Mouse (Mus musculus) midbrain, embryonic 13.5 days (tissue): ENCODE results near the gene Dnah12. TPM values are rescaled to one million over a fixed set of nuclear protein-coding genes. Genes with fewer than 3 reads are reported as not detected.
"Not testable (repeated sequence)": the region's sequence is repeated elsewhere in the genome, so short reads cannot be mapped to it uniquely, and the experiment has no call there.

ENCODE experiments used
- ATAC-seq: fragments of 200-750 bp; cut with Nextera tagmentation; 2 replicates; pipeline ENCODE4 v1.8.0; 2017; ENCODE audit warnings: mild to moderate bottlenecking, moderate TSS enrichment, moderate library complexity
- H3K27ac ChIP-seq: fragments of 300-500 bp; sonication (generic); 2 replicates; pipeline ENCODE4 v1.5.1; 2015; ENCODE audit warnings: inconsistent platforms, mild to moderate bottlenecking, moderate library complexity
- H3K27me3 ChIP-seq: fragments of 300-500 bp; sonication (generic); 2 replicates; pipeline ENCODE4 v1.6.1; 2015; ENCODE audit warnings: mild to moderate bottlenecking, inconsistent platforms
- H3K36me3 ChIP-seq: fragments of 300-500 bp; sonication (generic); 2 replicates; pipeline ENCODE4 v1.6.1; 2015; ENCODE audit warnings: mild to moderate bottlenecking, inconsistent platforms
- H3K4me1 ChIP-seq: fragments of 300-500 bp; sonication (generic); replicated peaks from 2 replicates; pipeline ENCODE4 v1.6.1; 2015; ENCODE audit warnings: inconsistent platforms
- H3K4me2 ChIP-seq: fragments of 300-500 bp; sonication (generic); replicated peaks from 2 replicates; pipeline ENCODE4 v1.6.1; 2015; ENCODE audit warnings: moderate library complexity, mild to moderate bottlenecking, inconsistent platforms
- H3K4me3 ChIP-seq: fragments of 300-500 bp; sonication (generic); replicated peaks from 2 replicates; pipeline ENCODE4 v1.5.1; 2015; ENCODE audit warnings: mild to moderate bottlenecking, inconsistent platforms
- H3K9ac ChIP-seq: fragments of 300-500 bp; sonication (generic); replicated peaks from 2 replicates; pipeline ENCODE4 v1.6.1; 2015; ENCODE audit warnings: mild to moderate bottlenecking, inconsistent platforms
- H3K9me3 ChIP-seq: fragments of 300-500 bp; sonication (generic); 2 replicates; pipeline ENCODE4 v1.6.1; 2016; ENCODE audit warnings: mild to moderate bottlenecking, inconsistent platforms
- WGBS: fragments of 180-500 bp; shearing (Covaris S2); methylation state at CpG from one replicate; pipeline ENCODE4 v1.1.7; 2015; 5-methylcytosine and 5-hydroxymethylcytosine counted together
- polyA plus RNA-seq: library from polyadenylated mRNA; unstranded; fragments of >200 nt; fragmentation: Nextera tagmentation; extraction: Ambion mirVana; gene quantifications from 2 replicates; pipeline ENCODE4 v1.2.1, GENCODE M21; 2015

The Dnah12 gene
- polyA plus RNA-seq, 1 experiment from 2014 or later, result 0.05 TPM

- Histone ChIP-seq H3K27me3 (no peaks in the 10 kb centered on the region), H3K4me3 (peak within 1 kb of the TSS; percentile 98), H3K4me2 (peak within 1 kb of the TSS; percentile 100), H3K9me3 (no peaks in the 10 kb centered on the region), H3K36me3 (peaks cover 13% of the 10 kb centered on the region), H3K27ac (peak within 1 kb of the TSS; percentile 85), H3K9ac (peak within 1 kb of the TSS; percentile 93), H3K4me1 (peaks cover 38% of the 10 kb centered on the region)
- under 1% methylated on average over 70 of the region's 70 CpGs for WGBS
- ATAC-seq, result peak; percentile 94
These were observed 23.6 kb upstream of the Dnah12 start, which contains the start of gene Pde12 for GRCm38 (mm10) chr14:26669292-26670073. Pde12 (minus strand) TSS chr14:26669883.

DNA sequence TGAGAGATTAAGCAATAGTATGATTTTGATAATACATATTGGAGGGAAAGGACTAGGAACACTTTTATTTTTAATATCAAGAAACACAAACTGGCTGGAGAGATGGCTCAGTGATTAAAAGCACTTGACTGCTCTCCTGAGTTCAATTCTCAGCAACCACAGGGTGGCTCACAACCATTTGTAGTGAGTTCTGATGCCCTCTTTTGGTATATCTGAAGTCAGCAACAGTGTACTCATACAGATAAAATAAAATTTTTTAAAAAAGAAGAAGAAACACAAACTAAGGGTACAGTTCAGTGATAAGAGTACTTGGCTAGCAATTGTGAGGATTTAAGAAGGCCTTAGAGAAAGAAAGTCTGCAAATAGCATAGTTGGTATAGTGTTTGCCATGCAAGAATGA lies 22.1 kb upstream of the Dnah12 start:
- peaks cover 3% of the 10 kb centered on the region; the same call in 1 of the 2 replicates for H3K27me3 ChIP-seq
- H3K4me2 ChIP-seq, result peak overlapping the region; percentile 100; the same call in 1 of the 2 replicates
- H3K4me3 ChIP-seq, result peak overlapping the region; percentile 98; the same call in 1 of the 2 replicates
- no peak overlapping the region for H3K9ac ChIP-seq
- H3K4me1 ChIP-seq, result peaks cover 36% of the 10 kb centered on the region
- no peak for ATAC-seq
- H3K9me3 ChIP-seq, result no peaks in the 10 kb centered on the region
- no peak overlapping the region for H3K27ac ChIP-seq
- peaks cover 2% of the 10 kb centered on the region for H3K36me3 ChIP-seq

DNA sequence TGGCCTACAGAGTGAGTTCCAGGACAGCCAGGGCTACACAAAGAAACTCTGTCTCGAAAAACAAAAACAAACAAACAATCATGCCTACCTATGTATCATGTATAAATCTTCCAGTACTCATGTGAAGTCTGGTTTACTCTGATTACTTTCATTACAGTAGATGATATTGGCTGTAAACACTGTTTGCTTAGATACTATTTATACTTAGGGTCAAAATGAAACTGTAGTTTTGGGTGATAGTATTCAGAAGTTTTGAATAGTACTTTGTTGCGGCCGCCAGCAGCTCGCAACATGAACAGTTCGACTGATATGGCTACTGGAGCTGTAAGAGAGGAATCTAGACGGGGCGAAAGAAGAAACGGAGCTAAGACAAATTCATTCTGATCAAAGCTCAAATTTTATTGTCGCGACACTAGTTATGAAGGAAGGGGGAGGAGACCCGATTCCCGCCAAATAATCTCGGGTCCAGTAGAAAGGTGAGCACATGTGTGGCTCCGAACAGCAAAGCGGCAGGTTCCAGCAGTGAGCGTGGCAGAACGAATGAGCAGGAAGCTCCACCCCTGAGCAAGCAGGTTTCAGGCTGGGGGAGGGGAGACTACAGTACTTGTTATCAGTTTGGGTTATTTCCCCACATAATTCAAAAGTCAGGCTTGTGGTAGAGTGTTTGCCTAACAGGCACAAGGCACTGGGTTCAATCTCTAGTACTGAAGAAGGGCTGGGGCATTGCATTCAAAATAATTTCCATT lies 21.0 kb upstream of the Dnah12 start:
- WGBS, result 72% methylated on average over 17 of the region's 17 CpGs
- not testable (repeated sequence) for H3K27me3 ChIP-seq, H3K9ac ChIP-seq, H3K4me2 ChIP-seq, H3K9me3 ChIP-seq, H3K4me3 ChIP-seq, H3K27ac ChIP-seq, H3K36me3 ChIP-seq, ATAC-seq
- H3K4me1 ChIP-seq, result peaks cover 25% of the 10 kb centered on the region

DNA sequence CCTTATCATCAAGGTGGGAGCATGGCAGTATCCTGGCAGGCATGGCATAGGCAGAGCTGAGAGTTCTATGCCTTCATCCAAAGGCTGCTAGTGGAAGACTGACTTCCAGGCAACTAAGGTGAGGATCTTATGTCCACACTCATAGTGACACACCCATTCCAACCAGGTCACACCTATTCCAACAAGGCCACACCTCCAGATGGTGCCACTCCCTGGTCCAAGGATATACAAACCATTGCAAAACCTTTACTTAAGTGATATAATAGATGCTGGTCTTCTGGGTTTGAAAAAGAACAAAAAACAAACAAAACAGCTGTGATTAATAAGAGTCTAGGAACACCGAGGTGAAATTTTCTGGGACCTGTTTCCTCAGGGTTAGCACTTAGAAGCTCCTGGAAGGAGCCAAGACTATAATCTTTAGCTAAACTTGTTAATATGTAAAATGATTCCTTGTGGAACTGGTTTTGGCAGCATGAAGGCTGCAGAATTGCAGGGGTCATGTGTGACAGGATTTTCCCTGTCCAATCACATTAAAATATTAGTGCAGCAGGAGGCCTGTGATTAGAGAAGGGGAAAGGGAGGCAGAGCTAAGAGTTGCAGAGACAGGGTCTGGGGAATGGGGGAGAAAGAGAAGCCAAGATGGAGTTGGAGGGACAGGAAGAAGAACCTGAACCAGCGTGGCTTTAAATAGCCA lies 18.5 kb upstream of the Dnah12 start:
- H3K27ac ChIP-seq, H3K4me3 ChIP-seq, H3K36me3 ChIP-seq, ATAC-seq, H3K27me3 ChIP-seq, H3K9me3 ChIP-seq, H3K4me2 ChIP-seq, H3K9ac ChIP-seq, H3K4me1 ChIP-seq: not testable (repeated sequence)
- 93% methylated on average over 2 of the region's 2 CpGs for WGBS

DNA sequence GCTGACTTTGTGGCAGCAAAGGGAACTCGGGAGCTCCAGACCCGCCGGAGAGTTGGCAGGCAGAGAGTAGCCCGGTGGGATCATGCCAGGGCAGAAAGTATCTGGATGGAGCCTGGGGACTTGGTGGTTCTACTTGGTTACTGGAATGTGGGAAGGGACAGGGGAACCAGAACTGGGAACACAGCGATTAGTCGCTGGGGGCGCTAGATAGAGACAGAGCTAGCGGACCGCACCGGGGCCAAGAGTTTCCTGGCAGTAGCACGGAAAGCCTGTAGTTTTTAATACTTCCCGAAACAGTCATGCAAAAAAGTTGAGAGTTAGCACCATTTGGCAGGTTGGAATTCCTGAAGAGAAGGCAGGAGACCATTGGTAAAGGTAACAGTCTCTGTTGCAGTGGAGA lies 17.7 kb upstream of the Dnah12 start:
- H3K9ac ChIP-seq, result no peak overlapping the region
- no peak overlapping the region for H3K4me2 ChIP-seq
- no peaks in the 10 kb centered on the region for H3K36me3 ChIP-seq
- peaks cover 4% of the 10 kb centered on the region; the same call in 1 of the 2 replicates for H3K27me3 ChIP-seq
- no peaks in the 10 kb centered on the region for H3K9me3 ChIP-seq
- 25% methylated on average over 12 of the region's 12 CpGs for WGBS
- no peak overlapping the region for H3K4me3 ChIP-seq
- peaks cover 6% of the 10 kb centered on the region for H3K4me1 ChIP-seq
- ATAC-seq, result no peak
- no peak overlapping the region for H3K27ac ChIP-seq

GRCm38 (mm10) chr14:26675791-26676190 lies 17.3 kb upstream of the Dnah12 start:
- Histone ChIP-seq H3K4me3 (no peak overlapping the region), H3K27ac (no peak overlapping the region), H3K9ac (no peak overlapping the region), H3K27me3 (peaks cover 4% of the 10 kb centered on the region; the same call in 1 of the 2 replicates), H3K9me3 (no peaks in the 10 kb centered on the region), H3K4me1 (peaks cover 2% of the 10 kb centered on the region; the same call in 1 of the 2 replicates), H3K4me2 (no peak overlapping the region), H3K36me3 (no peaks in the 10 kb centered on the region)
- ATAC-seq, result no peak
- 86% methylated on average over 5 of the region's 5 CpGs for WGBS

GRCm38 (mm10) chr14:26690727-26691126 lies 2.3 kb upstream of the Dnah12 start:
- ATAC-seq, result no peak
- Histone ChIP-seq H3K27me3 (no peaks in the 10 kb centered on the region), H3K36me3 (no peaks in the 10 kb centered on the region), H3K4me3 (no peak overlapping the region), H3K9me3 (no peaks in the 10 kb centered on the region), H3K4me1 (no peaks in the 10 kb centered on the region), H3K4me2 (no peak overlapping the region), H3K27ac (no peak overlapping the region), H3K9ac (no peak overlapping the region)
- 70% methylated on average over 2 of the region's 2 CpGs for WGBS

- Histone ChIP-seq H3K27ac (no peak overlapping the region), H3K4me1 (no peaks in the 10 kb centered on the region), H3K4me2 (no peak overlapping the region), H3K36me3 (no peaks in the 10 kb centered on the region), H3K27me3 (no peaks in the 10 kb centered on the region), H3K4me3 (no peak overlapping the region), H3K9ac (no peak overlapping the region), H3K9me3 (no peaks in the 10 kb centered on the region)
- 71% methylated on average over 2 of the region's 2 CpGs for WGBS
- no peak for ATAC-seq
These were observed 1.7 kb upstream of the Dnah12 start for GRCm38 (mm10) chr14:26691363-26691762.

GRCm38 (mm10) chr14:26697912-26698311 lies 4.8 kb downstream of the Dnah12 start:
- Histone ChIP-seq H3K9me3 (no peaks in the 10 kb centered on the region), H3K4me3 (no peak overlapping the region), H3K9ac (no peak overlapping the region), H3K27ac (no peak overlapping the region), H3K4me2 (no peak overlapping the region), H3K4me1 (no peaks in the 10 kb centered on the region), H3K27me3 (no peaks in the 10 kb centered on the region), H3K36me3 (no peaks in the 10 kb centered on the region)
- no peak for ATAC-seq

DNA sequence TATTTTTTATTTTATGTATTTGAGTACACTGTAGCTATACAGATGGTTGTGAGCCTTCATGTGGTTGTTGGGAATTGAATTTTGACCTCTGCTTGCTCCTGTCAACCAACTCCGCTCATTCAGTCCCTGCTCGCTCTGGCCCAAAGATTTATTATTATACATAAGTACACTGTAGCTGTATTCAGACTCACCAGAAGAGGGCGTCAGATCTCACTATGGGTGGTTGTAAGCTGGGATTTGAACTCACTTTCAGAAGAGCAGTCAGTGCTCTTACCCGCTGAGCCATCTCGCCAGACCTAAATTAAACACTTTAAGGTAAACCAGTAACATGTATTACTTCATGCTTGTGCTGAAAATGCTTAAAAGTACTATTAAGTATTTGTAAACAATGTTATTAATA lies 12.2 kb downstream of the Dnah12 start:
- not testable (repeated sequence) for H3K36me3 ChIP-seq, H3K27me3 ChIP-seq, H3K4me3 ChIP-seq, H3K9ac ChIP-seq, H3K4me1 ChIP-seq, H3K27ac ChIP-seq, ATAC-seq, H3K9me3 ChIP-seq, H3K4me2 ChIP-seq
- 91% methylated on average over 5 of the region's 5 CpGs for WGBS

- not testable (repeated sequence) for H3K27me3 ChIP-seq, ATAC-seq, H3K4me1 ChIP-seq, H3K36me3 ChIP-seq, H3K9ac ChIP-seq, H3K4me3 ChIP-seq, H3K9me3 ChIP-seq, H3K27ac ChIP-seq, H3K4me2 ChIP-seq
- 69% methylated on average over 2 of the region's 2 CpGs for WGBS
These were observed 26.6 kb downstream of the Dnah12 start for GRCm38 (mm10) chr14:26719696-26720095.

DNA sequence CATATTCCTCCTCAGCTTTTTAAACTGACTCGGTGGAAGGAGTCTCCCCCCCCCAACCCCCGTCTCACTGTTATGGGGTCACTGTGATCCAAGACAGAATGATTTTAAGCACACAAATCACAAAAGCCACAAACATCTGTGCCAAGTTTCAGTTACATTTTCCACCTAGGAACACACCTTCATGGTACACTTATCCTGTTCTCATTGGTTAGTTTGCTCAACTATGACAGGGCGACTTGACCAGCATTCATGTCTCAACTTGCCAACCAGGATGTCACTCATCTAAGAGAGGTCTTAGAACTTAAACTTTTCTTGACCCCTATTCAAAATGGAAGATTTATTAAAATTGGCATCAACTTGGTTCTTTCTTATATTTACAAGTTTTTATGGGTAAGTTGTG lies 31.8 kb downstream of the Dnah12 start:
- no peak overlapping the region for H3K4me3 ChIP-seq
- no peak overlapping the region for H3K27ac ChIP-seq
- H3K9ac ChIP-seq, result no peak overlapping the region
- WGBS, result 94% methylated on average over 3 of the region's 3 CpGs
- no peaks in the 10 kb centered on the region for H3K4me1 ChIP-seq
- no peak for ATAC-seq
- peaks cover 5% of the 10 kb centered on the region; the same call in 1 of the 2 replicates for H3K9me3 ChIP-seq
- H3K27me3 ChIP-seq, result no peaks in the 10 kb centered on the region
- no peak overlapping the region for H3K4me2 ChIP-seq
- H3K36me3 ChIP-seq, result no peaks in the 10 kb centered on the region
